Mouse (Mus musculus) midbrain, embryonic 11.5 days (tissue): ENCODE results near the gene Myl4. TPM values are rescaled to one million over a fixed set of nuclear protein-coding genes. Genes with fewer than 3 reads are reported as not detected.
A peak's percentile ranks its signal among the peaks of the same experiment; 100 is the strongest.

Source experiments
- ATAC-seq: fragments of 200-750 bp; cut with Nextera tagmentation; 2 replicates; pipeline ENCODE4 v1.8.0; 2017; ENCODE audit warnings: moderate TSS enrichment, moderate library complexity; ENCODE audit not compliant: low FRiP score
- DNase-seq: peaks from one replicate; pipeline ENCODE4 v3.0.0; 2015; ENCODE audit warnings: low spot score; ENCODE audit errors: missing footprints
- H3K27ac ChIP-seq: fragments of 300-500 bp; sonication (generic); 2 replicates; pipeline ENCODE4 v1.5.1; 2014; ENCODE audit warnings: low read depth, low read length
- H3K27me3 ChIP-seq: fragments of 300-500 bp; sonication (generic); 2 replicates; pipeline ENCODE4 v1.6.1; 2014; ENCODE audit warnings: mild to moderate bottlenecking, low read length, moderate library complexity, mixed read lengths; ENCODE audit not compliant: control insufficient read depth, insufficient read depth
- H3K36me3 ChIP-seq: fragments of 300-500 bp; sonication (generic); 2 replicates; pipeline ENCODE4 v1.6.1; 2014; ENCODE audit warnings: mild to moderate bottlenecking, low read length, moderate library complexity, mixed read lengths; ENCODE audit not compliant: control insufficient read depth, insufficient read depth
- H3K4me1 ChIP-seq: fragments of 300-500 bp; sonication (generic); 2 replicates; pipeline ENCODE4 v1.6.1; 2014; ENCODE audit warnings: low read length; ENCODE audit not compliant: control insufficient read depth, insufficient read depth
- H3K4me2 ChIP-seq: fragments of 300-500 bp; sonication (generic); 2 replicates; pipeline ENCODE4 v1.6.1; 2014; ENCODE audit warnings: mild to moderate bottlenecking, moderate library complexity
- H3K4me3 ChIP-seq: fragments of 300-500 bp; sonication (generic); 2 replicates; pipeline ENCODE4 v1.5.1; 2014; ENCODE audit warnings: low read depth, low read length
- H3K9ac ChIP-seq: fragments of 300-500 bp; sonication (generic); 2 replicates; pipeline ENCODE4 v1.6.1; 2014; ENCODE audit warnings: low read length
- H3K9me3 ChIP-seq: fragments of 300-500 bp; sonication (generic); 2 replicates; pipeline ENCODE4 v1.6.1; 2016; ENCODE audit warnings: low read length; ENCODE audit not compliant: control insufficient read depth
- WGBS: fragments of 180-500 bp; shearing (Covaris S2); extraction: QIAGEN DNeasy Blood & Tissue Kit; methylation state at CpG from one replicate; pipeline ENCODE4 v1.1.7; 2014; 5-methylcytosine and 5-hydroxymethylcytosine counted together
- polyA plus RNA-seq: library from polyadenylated mRNA; unstranded; fragments of >200 nt; fragmentation: Nextera tagmentation; extraction: Ambion mirVana; gene quantifications from 2 replicates; pipeline ENCODE4 v1.2.1, GENCODE M21; 2014

Gene Myl4
- polyA plus RNA-seq, 1 experiment from 2014 or later: 1.1 TPM

DNA sequence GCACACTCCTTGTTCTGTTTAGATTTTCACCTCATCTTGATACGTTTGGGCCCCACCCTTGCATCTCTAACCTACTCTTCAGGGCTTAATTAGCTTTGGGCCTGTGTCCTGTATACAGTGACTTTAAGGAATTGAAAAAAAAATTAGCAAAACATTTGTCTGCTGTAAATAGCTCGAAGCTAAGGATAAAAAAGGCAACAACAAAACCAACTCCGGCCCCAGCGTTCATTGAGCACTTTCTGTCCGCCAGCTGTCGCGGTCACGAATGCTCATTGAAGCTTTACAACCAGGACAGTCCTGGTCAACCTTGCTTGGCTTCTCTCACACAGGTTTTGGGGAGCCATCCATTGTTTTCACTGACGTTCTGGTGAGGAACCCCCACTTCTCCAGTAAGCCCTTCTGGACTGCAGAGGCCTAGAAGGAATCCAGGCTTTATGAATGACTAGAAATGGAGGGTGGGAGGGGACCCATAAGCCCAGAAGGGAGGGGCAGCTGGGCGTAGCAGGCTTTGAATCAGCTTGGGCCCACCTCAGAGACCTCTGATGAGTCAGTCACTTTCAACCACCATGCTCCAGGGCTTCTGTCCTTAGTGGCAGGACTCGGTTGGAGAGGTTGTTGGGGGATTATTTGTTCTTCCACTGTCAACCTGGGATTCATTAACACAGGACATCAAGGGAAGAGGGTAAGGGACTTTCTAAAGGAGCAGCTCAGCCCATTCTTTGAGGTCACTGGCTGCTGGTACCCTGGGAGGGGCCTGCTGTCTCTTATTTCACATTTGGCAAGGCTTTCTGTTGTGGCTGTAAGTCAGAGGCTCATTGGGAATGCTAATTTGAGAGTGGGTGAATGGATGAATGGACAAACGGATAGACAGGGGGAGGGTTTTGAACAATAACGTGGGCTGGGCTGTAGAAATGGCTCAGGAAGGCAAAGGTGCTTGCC is 68.9 kb downstream of the Myl4 start:
- DNase-seq (peak; percentile 91), ATAC-seq (peak; percentile 76)
- H3K27me3 ChIP-seq: no peaks in the 10 kb centered on the region
- no peaks in the 10 kb centered on the region for H3K9me3 ChIP-seq
- H3K27ac ChIP-seq: no peak overlapping the region
- H3K9ac ChIP-seq: no peak overlapping the region
- peaks cover 14% of the 10 kb centered on the region; the same call in 1 of the 2 replicates for H3K4me1 ChIP-seq
- no peaks in the 10 kb centered on the region for H3K36me3 ChIP-seq
- no peak overlapping the region for H3K4me2 ChIP-seq
- no peak overlapping the region for H3K4me3 ChIP-seq
- whole genome bisulfite sequencing: 45% methylated on average over 13 of the region's 13 CpGs

DNA sequence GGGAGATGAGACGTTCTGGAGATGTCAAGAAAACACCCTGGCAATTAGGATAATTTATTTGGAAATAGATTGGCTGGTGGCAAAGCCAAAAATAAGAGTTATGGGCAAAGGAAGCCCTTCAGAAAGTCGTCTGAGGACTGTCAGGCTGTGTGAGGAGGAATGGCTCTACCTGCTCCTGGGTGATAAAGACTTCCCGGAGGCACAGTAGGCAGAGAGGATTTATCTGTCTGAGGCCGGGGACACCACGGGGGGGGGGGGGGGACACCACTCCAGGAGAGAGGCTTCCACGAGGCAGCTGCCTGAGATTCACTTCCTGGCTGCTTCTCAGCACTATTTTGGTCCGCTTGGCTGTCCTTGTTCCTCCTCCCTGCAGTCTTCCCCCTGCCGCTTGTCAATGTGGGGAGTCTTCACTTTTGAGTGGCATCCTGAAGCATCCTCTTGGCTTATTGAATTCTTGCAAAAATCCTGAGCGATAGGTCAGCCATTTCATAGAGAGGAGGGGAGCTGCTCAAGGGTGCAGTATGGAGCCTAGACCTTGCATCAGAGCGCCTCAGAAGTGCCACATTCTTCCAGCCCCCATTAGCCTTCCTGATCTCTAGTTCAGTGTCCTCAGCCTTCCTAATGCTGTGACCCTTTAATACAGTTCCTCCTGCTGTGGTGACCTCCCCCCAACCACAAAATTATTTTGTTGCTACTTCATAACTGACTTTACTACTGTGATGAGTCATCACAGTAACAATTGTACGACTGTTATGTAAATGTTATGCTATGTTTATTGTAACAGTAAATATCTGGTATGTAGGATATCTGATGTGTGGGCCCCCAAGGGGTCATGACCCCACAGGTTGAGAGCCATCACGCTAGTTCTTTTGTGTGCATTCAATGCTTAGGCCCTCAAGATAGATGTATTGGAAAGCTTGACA is 71.8 kb downstream of the Myl4 start:
- Histone ChIP-seq H3K9ac (no peak overlapping the region), H3K9me3 (no peaks in the 10 kb centered on the region), H3K4me3 (no peak overlapping the region), H3K27me3 (no peaks in the 10 kb centered on the region), H3K4me2 (no peak overlapping the region), H3K36me3 (no peaks in the 10 kb centered on the region), H3K27ac (no peak overlapping the region), H3K4me1 (peaks cover 14% of the 10 kb centered on the region; the same call in 1 of the 2 replicates)
- ATAC-seq: no peak
- DNase-seq: no peak
- WGBS: 49% methylated on average over 10 of the region's 12 CpGs

- Histone ChIP-seq H3K4me2 (no peak overlapping the region), H3K36me3 (no peaks in the 10 kb centered on the region), H3K9me3 (no peaks in the 10 kb centered on the region), H3K9ac (no peak overlapping the region), H3K27ac (no peak overlapping the region), H3K4me1 (peaks cover 3% of the 10 kb centered on the region; the same call in 1 of the 2 replicates), H3K4me3 (no peak overlapping the region), H3K27me3 (no peaks in the 10 kb centered on the region)
- WGBS: 51% methylated on average over 6 of the region's 6 CpGs
- no peak for DNase-seq
- ATAC-seq: peak; percentile 38; the same call in 1 of the 2 replicates
Measured at GRCm38 (mm10) chr11:104624791-104625391, 74.4 kb downstream of the Myl4 start.

GRCm38 (mm10) chr11:104625453-104626402 is 75.3 kb downstream of the Myl4 start:
- no peaks in the 10 kb centered on the region for H3K4me1 ChIP-seq
- H3K27me3 ChIP-seq: no peaks in the 10 kb centered on the region
- WGBS: 40% methylated on average over 12 of the region's 12 CpGs

DNA sequence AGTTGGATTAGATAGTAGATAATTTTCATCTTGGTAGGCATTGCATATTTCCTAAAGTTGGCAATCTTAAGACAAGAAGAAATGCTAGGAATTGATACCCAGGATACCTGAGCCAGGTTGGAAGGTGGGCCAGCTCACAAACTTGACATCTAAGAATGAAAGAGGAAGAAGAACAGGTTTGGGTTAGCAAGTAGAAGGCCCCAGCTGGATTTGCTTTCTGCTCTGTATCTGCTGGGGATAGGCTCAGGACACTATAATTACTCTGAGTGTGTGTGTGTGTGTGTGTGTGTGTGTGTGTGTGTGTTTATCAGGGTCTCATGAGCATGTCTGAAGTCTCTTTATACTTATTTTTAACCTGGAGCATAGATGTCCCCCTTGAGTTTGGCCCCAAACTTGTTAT is 76.2 kb downstream of the Myl4 start:
- DNase-seq: no peak
- H3K36me3 ChIP-seq: no peaks in the 10 kb centered on the region
- H3K27ac ChIP-seq: no peak overlapping the region
- no peak overlapping the region for H3K4me2 ChIP-seq
- no peak for ATAC-seq
- H3K9ac ChIP-seq: no peak overlapping the region
- no peaks in the 10 kb centered on the region for H3K27me3 ChIP-seq
- H3K4me3 ChIP-seq: no peak overlapping the region
- no peaks in the 10 kb centered on the region for H3K4me1 ChIP-seq
- H3K9me3 ChIP-seq: no peaks in the 10 kb centered on the region

More at GRCm38 (mm10) chr11:104625453-104626402, 75.3 kb downstream of the Myl4 start:
- H3K9me3 ChIP-seq: no peaks in the 10 kb centered on the region
- no peaks in the 10 kb centered on the region for H3K36me3 ChIP-seq
- no peak overlapping the region for H3K27ac ChIP-seq
- DNase-seq (no peak), ATAC-seq (no peak)
- H3K4me3 ChIP-seq: no peak overlapping the region
- H3K4me2 ChIP-seq: no peak overlapping the region
- no peak overlapping the region for H3K9ac ChIP-seq

DNA sequence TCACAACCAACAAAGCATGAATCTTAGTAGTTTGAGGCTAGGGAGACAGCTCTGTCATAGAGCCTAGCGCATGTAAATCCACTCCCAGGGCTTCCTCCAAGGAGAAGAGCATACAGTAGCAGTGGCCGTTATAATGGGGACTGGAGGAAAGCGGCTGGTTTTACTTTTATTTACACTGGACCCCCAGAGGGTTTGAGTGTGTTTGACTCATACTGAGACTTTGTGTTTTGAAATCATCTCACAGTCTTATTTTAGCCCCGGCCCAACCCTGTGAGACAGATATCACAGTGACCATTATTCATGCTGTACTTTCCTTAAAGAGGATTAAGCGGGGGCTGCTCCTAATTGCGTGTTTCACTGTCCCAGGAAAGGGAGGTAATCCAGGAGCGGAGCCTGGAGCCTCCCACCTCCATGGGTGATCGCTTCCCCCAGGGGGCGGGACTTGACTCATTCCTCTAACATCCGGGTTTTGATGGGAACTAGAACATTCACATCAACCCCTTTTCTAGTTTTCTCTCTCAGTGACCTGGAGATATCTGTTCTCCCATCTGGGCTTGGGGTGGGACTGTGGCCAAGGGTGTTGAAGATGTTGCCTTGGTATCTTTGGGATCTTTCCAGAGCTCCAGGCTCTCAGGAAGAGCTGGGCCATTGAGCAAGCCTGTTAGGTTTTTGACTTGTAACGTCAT is 77.3 kb downstream of the Myl4 start:
- peaks cover 3% of the 10 kb centered on the region; the same call in 1 of the 2 replicates for H3K4me1 ChIP-seq
- H3K9ac ChIP-seq: no peak overlapping the region
- H3K27me3 ChIP-seq: no peaks in the 10 kb centered on the region
- H3K4me3 ChIP-seq: no peak overlapping the region
- no peak overlapping the region for H3K4me2 ChIP-seq
- H3K9me3 ChIP-seq: no peaks in the 10 kb centered on the region
- 55% methylated on average over 11 of the region's 11 CpGs for WGBS
- DNase-seq (no peak), ATAC-seq (no peak)
- H3K36me3 ChIP-seq: no peaks in the 10 kb centered on the region
- H3K27ac ChIP-seq: no peak overlapping the region

DNA sequence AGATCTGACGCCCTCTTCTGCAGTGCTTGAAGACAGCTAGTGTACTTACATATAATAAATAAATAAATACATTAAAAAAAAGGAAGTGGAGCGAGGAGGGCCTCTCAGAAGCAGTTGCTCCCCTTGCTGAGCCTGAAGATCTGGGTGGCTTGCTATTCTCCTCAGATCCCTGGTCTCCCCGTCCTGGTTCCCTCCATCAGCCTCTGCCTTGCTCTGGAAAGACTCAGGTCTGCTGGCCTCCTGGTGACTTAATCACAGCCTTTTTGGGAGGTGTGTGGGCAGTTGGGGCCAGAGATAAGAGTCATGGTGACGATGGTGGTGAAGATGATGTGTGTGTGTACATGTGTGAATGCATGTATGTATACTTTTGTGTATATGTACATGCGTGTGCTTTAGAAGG is 78.1 kb downstream of the Myl4 start:
- H3K4me2 ChIP-seq: no peak overlapping the region
- H3K4me3 ChIP-seq: no peak overlapping the region
- no peak for DNase-seq
- no peaks in the 10 kb centered on the region for H3K27me3 ChIP-seq
- H3K36me3 ChIP-seq: no peaks in the 10 kb centered on the region
- no peak overlapping the region for H3K27ac ChIP-seq
- no peaks in the 10 kb centered on the region for H3K9me3 ChIP-seq
- peaks cover 3% of the 10 kb centered on the region; the same call in 1 of the 2 replicates for H3K4me1 ChIP-seq
- no peak for ATAC-seq
- H3K9ac ChIP-seq: no peak overlapping the region
- 85% methylated on average over 5 of the region's 5 CpGs for WGBS
